Mouse (Mus musculus) neural tube, embryonic 14.5 days (tissue): ENCODE results near the gene Pabpn1l. TPM values are rescaled to one million over a fixed set of nuclear protein-coding genes. Genes with fewer than 3 reads are reported as not detected.

Source experiments
- ATAC-seq: fragments of 200-750 bp; cut with Nextera tagmentation; 2 replicates; pipeline ENCODE4 v1.8.0; 2017; ENCODE audit warnings: low read depth, mild to moderate bottlenecking, moderate TSS enrichment, moderate library complexity
- H3K27ac ChIP-seq: fragments of 300-500 bp; sonication (generic); 2 replicates; pipeline ENCODE4 v1.5.1; 2014; ENCODE audit warnings: low read depth, mild to moderate bottlenecking, control low read depth, low read length, moderate library complexity, mixed read lengths
- H3K27me3 ChIP-seq: fragments of 300-500 bp; sonication (generic); 2 replicates; pipeline ENCODE4 v1.6.1; 2014; ENCODE audit warnings: low read length; ENCODE audit not compliant: control insufficient read depth, insufficient read depth
- H3K36me3 ChIP-seq: fragments of 300-500 bp; sonication (generic); 2 replicates; pipeline ENCODE4 v1.6.1; 2014; ENCODE audit warnings: low read length, mixed read lengths; ENCODE audit not compliant: control insufficient read depth, insufficient read depth
- H3K4me1 ChIP-seq: fragments of 300-500 bp; sonication (generic); 2 replicates; pipeline ENCODE4 v1.6.1; 2014; ENCODE audit warnings: low read length; ENCODE audit not compliant: control insufficient read depth, insufficient read depth
- H3K4me2 ChIP-seq: fragments of 300-500 bp; sonication (generic); 2 replicates; pipeline ENCODE4 v1.6.1; 2014; ENCODE audit warnings: mild to moderate bottlenecking, low read depth, low read length, control low read depth
- H3K4me3 ChIP-seq: fragments of 300-500 bp; sonication (generic); 2 replicates; pipeline ENCODE4 v1.5.1; 2014; ENCODE audit warnings: low read depth, low read length, control low read depth, mixed read lengths
- H3K9ac ChIP-seq: fragments of 300-500 bp; sonication (generic); replicated peaks from 2 replicates; pipeline ENCODE4 v1.6.1; 2014; ENCODE audit warnings: low read depth, mild to moderate bottlenecking, control low read depth, low read length, mixed read lengths
- H3K9me3 ChIP-seq: fragments of 300-500 bp; sonication (generic); 2 replicates; pipeline ENCODE4 v1.6.1; 2016; ENCODE audit warnings: low read length; ENCODE audit not compliant: control insufficient read depth
- WGBS: fragments of 180-500 bp; shearing (Covaris S2); extraction: QIAGEN DNeasy Blood & Tissue Kit; methylation state at CpG from one replicate; pipeline ENCODE4 v1.1.7; 2014; 5-methylcytosine and 5-hydroxymethylcytosine counted together
- polyA plus RNA-seq: library from polyadenylated mRNA; unstranded; fragments of >200 nt; fragmentation: Nextera tagmentation; extraction: Ambion mirVana; gene quantifications from 2 replicates; pipeline ENCODE4 v1.2.1, GENCODE M21; 2014

The Pabpn1l gene
- polyA plus RNA-seq, result not detected in 2 replicates

DNA sequence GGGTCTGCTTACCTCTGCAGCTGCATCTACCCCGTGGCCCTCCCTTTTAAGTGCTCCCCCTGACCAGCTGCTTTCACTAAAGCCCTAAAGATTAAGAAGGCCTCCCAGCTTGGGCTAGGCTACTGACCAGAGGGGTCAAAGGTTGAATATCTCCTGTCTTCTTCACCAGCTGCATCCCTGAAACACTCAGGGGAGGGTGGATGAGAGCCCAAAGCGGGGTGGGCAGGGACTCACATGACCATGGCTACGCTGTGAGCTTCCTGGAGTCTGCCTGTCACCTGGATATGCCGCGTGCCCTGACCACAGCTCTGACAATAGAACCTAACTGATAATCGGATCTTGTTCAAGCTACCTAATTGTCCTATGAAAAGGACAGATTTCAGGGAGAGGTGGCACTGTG lies at the start of gene Pabpn1l:
Gene Pabpn1l, minus strand, starts transcription at position 13 of the 400 bp plus-strand sequence.
- Histone ChIP-seq H3K27me3 (no peaks in the 10 kb centered on the region), H3K9ac (no peak within 1 kb of the TSS), H3K4me3 (no peak within 1 kb of the TSS), H3K4me1 (peaks cover 5% of the 10 kb centered on the region; the same call in 1 of the 2 replicates), H3K36me3 (no peaks in the 10 kb centered on the region), H3K9me3 (no peaks in the 10 kb centered on the region), H3K4me2 (no peak within 1 kb of the TSS), H3K27ac (no peak within 1 kb of the TSS)
- WGBS, result 79% methylated on average over 6 of the region's 6 CpGs
- ATAC-seq, result no peak

- H3K27ac ChIP-seq, result no peak overlapping the region
- H3K9me3 ChIP-seq, result no peaks in the 10 kb centered on the region
- H3K9ac ChIP-seq, result no peak overlapping the region
- WGBS, result 71% methylated on average over 6 of the region's 6 CpGs
- H3K4me1 ChIP-seq, result peaks cover 63% of the 10 kb centered on the region
- no peak for ATAC-seq
- 0 out of 2 replicates have a peak, but pooled peaks cover 4% of the 10 kb centered on the region for H3K36me3 ChIP-seq
- H3K4me2 ChIP-seq, result peak overlapping the region; percentile 7; the same call in 1 of the 2 replicates
- H3K27me3 ChIP-seq, result no peaks in the 10 kb centered on the region
- H3K4me3 ChIP-seq, result no peak overlapping the region
These were observed 49.4 kb upstream of the Pabpn1l start for GRCm38 (mm10) chr8:122671894-122672293.

DNA sequence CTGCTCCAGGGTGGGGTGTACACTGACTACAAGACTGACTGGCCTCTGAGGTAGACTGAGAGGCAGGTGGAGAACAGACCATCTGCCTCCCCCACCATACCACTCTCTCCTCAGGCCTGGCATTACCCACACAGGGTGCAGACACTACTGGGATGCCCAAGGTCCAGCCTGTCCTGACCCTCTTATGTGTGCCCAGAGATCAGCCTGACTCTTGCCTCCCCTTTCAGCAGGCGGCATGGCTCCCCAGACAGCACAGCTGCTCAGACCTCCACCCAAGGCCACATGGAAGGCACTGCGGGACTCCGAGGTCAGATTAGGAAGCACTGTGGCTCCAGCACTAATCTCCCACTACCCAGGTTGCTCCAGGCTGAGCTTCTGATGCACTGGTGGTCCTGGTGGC lies 48.2 kb upstream of the Pabpn1l start:
- no peak for ATAC-seq
- no peak overlapping the region for H3K9ac ChIP-seq
- no peak overlapping the region for H3K4me2 ChIP-seq
- H3K27ac ChIP-seq, result no peak overlapping the region
- H3K4me3 ChIP-seq, result no peak overlapping the region
- WGBS, result 78% methylated on average over 3 of the region's 3 CpGs
- H3K4me1 ChIP-seq, result peaks cover 68% of the 10 kb centered on the region
- no peaks in the 10 kb centered on the region for H3K27me3 ChIP-seq
- H3K9me3 ChIP-seq, result no peaks in the 10 kb centered on the region
- H3K36me3 ChIP-seq, result 0 out of 2 replicates have a peak, but pooled peaks cover 4% of the 10 kb centered on the region

GRCm38 (mm10) chr8:122670001-122670400 lies 47.5 kb upstream of the Pabpn1l start:
- ATAC-seq, result no peak
- Histone ChIP-seq H3K36me3 (0 out of 2 replicates have a peak, but pooled peaks cover 4% of the 10 kb centered on the region), H3K4me1 (peaks cover 66% of the 10 kb centered on the region), H3K4me3 (no peak overlapping the region), H3K9me3 (no peaks in the 10 kb centered on the region), H3K9ac (peak overlapping the region; percentile 11; the same call in 1 of the 2 replicates), H3K27ac (no peak overlapping the region), H3K27me3 (no peaks in the 10 kb centered on the region), H3K4me2 (peak overlapping the region; percentile 4; the same call in 1 of the 2 replicates)
- WGBS, result 18% methylated on average over 11 of the region's 11 CpGs

DNA sequence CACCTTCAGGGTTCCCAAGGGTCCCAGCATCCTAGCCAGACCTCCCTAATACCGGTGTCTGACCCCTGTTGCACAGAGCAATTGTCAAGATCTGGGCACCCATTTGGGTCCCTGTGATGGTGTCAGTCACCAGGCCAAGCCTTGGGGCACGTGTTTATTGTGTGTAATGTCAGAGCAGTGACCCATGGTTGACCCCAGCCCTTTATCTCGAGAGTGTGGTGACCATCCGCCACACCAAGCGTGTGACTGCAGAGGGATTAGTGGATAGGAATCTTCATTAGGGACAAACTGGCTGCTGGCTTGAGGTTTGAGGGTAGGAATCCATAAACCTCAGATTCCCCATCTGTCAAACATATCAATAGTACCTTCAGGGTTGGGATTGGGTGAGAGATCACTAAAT lies 46.8 kb upstream of the Pabpn1l start:
- H3K27me3 ChIP-seq, result no peaks in the 10 kb centered on the region
- no peak overlapping the region for H3K4me2 ChIP-seq
- H3K36me3 ChIP-seq, result 0 out of 2 replicates have a peak, but pooled peaks cover 4% of the 10 kb centered on the region
- H3K4me3 ChIP-seq, result no peak overlapping the region
- H3K9ac ChIP-seq, result 0 out of 2 replicates have a peak overlapping the region, but pooled peaks have one; percentile 11
- 18% methylated on average over 5 of the region's 5 CpGs for WGBS
- no peak for ATAC-seq
- H3K4me1 ChIP-seq, result peaks cover 67% of the 10 kb centered on the region
- H3K27ac ChIP-seq, result no peak overlapping the region
- no peaks in the 10 kb centered on the region for H3K9me3 ChIP-seq

DNA sequence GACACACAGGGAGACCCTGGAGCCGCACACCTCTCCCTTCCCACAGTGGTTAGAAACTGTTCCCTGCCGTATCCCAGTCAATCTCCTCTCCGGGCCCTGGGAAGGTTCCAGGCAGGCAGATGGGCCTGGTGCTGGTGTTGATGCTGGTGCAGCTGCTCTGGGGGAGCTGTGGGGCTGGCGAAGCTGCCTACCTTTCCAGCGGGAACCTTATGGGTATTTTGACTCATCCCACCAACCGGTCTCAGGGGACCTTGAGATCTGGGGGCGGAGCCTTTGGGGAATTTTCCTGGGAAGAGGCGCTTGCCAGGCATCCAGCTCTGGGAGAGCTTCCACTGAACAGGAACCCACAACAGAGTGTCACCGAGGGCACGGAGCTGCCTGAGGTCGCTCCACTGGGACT lies 45.3 kb upstream of the Pabpn1l start:
- no peaks in the 10 kb centered on the region for H3K27me3 ChIP-seq
- no peak for ATAC-seq
- no peaks in the 10 kb centered on the region for H3K36me3 ChIP-seq
- no peak overlapping the region for H3K27ac ChIP-seq
- H3K9ac ChIP-seq, result no peak overlapping the region
- peaks cover 62% of the 10 kb centered on the region for H3K4me1 ChIP-seq
- H3K4me2 ChIP-seq, result no peak overlapping the region
- 65% methylated on average over 11 of the region's 11 CpGs for WGBS
- H3K9me3 ChIP-seq, result no peaks in the 10 kb centered on the region
- H3K4me3 ChIP-seq, result no peak overlapping the region

GRCm38 (mm10) chr8:122666827-122667226 lies 44.3 kb upstream of the Pabpn1l start:
- H3K36me3 ChIP-seq, result no peaks in the 10 kb centered on the region
- H3K4me2 ChIP-seq, result 0 out of 2 replicates have a peak overlapping the region, but pooled peaks have one; percentile 14
- H3K27ac ChIP-seq, result peak overlapping the region; percentile 44
- H3K4me3 ChIP-seq, result no peak overlapping the region
- WGBS, result 47% methylated on average over 12 of the region's 12 CpGs
- H3K27me3 ChIP-seq, result no peaks in the 10 kb centered on the region
- no peaks in the 10 kb centered on the region for H3K9me3 ChIP-seq
- peaks cover 64% of the 10 kb centered on the region for H3K4me1 ChIP-seq
- ATAC-seq, result no peak
- H3K9ac ChIP-seq, result 0 out of 2 replicates have a peak overlapping the region, but pooled peaks have one; percentile 3

DNA sequence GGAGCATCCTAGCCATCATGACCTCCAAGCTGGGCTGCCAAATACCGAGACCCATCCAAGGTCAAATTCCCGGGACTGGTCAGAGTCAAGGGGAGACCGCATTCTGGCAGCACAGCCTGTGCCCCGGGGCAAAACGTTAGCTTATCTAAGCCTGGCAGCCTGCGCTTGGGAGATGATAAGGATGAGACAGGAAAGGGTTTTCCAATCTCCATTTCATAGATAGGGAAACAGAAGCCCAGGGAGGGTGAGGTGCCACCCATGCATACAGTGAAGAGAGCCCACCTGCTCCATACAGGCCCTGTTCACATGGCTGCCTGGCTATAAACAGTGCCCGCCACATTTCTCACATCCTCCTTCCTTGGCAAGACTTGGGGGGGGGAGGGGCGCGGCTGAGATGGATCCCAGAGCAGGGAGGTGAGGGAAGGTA lies 43.8 kb upstream of the Pabpn1l start:
- 59% methylated on average over 9 of the region's 9 CpGs for WGBS
- ATAC-seq, result no peak

DNA sequence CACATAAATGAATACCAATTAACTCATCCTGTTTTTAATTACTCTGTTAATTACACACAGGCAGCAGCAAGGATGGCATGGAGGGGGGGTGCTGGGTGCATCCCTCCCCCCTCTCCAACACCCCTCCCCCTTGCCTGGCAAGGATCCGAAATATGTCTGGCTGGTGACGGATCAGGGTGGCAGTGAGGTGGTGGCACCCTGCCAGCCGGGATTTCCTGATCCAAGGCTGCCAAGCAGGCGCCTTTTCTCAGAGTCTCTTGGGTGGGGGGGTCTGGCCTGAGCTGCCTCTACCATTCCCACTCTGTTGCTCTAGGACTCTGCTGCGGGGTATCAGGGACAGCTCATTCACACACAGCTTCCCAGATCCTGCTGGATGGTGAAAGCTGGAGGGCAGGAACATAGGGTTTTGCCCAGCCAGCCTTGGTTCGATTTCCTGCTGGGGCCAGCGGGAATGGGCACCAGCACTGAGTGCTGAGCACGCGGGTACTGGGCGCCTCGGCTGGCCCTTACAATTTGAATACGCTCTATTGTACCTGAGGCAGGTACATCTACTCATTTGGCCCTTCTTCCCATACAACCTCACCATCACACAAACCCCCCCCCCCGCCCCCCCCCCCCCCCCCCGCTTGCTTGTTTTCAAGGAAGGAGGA lies 43.3 kb upstream of the Pabpn1l start:
- WGBS, result 50% methylated on average over 12 of the region's 14 CpGs

More for the DNA sequence above, 43.8 kb upstream of the Pabpn1l start:
- Histone ChIP-seq H3K9me3 (no peaks in the 10 kb centered on the region), H3K4me2 (no peak overlapping the region; the same call in 1 of the 2 replicates), H3K4me1 (peaks cover 65% of the 10 kb centered on the region), H3K9ac (0 out of 2 replicates have a peak overlapping the region, but pooled peaks have one; percentile 3), H3K36me3 (no peaks in the 10 kb centered on the region), H3K4me3 (no peak overlapping the region), H3K27ac (peak overlapping the region; percentile 44), H3K27me3 (no peaks in the 10 kb centered on the region)

More for the DNA sequence above, 43.3 kb upstream of the Pabpn1l start:
- Histone ChIP-seq H3K9ac (no peak overlapping the region), H3K27ac (peak overlapping the region; percentile 73), H3K27me3 (no peaks in the 10 kb centered on the region), H3K36me3 (no peaks in the 10 kb centered on the region), H3K4me2 (peak overlapping the region; percentile 3; the same call in 1 of the 2 replicates), H3K4me1 (peaks cover 60% of the 10 kb centered on the region), H3K4me3 (no peak overlapping the region), H3K9me3 (no peaks in the 10 kb centered on the region)
- ATAC-seq, result peak; percentile 71
